Mouse (Mus musculus) heart, postnatal 36 days (tissue): ENCODE data around the gene Nfic. TPM values are rescaled to one million over a fixed set of nuclear protein-coding genes. Genes with fewer than 3 reads are reported as not detected.
A peak's percentile ranks its signal among the peaks of the same experiment; 100 is the strongest.

Experiments
- DNase-seq, 2 experiments: peaks; one replicate each; pipeline ENCODE4 v3.0.0; 2021 to 2022
- intact Hi-C: fragments of 180-260 bp; cut with DNase I; formaldehyde crosslinking; loops from one replicate; pipeline ENCODE4 v1.15.1; 2025
- total RNA-seq, 2 experiments: library from RNA; stranded (reverse); gene quantifications; 2 replicates each; pipeline ENCODE4 v1.2.3; 2021

Nfic gene
- total RNA-seq, 2 experiments from 2014 or later: 115 to 133 TPM

DNA sequence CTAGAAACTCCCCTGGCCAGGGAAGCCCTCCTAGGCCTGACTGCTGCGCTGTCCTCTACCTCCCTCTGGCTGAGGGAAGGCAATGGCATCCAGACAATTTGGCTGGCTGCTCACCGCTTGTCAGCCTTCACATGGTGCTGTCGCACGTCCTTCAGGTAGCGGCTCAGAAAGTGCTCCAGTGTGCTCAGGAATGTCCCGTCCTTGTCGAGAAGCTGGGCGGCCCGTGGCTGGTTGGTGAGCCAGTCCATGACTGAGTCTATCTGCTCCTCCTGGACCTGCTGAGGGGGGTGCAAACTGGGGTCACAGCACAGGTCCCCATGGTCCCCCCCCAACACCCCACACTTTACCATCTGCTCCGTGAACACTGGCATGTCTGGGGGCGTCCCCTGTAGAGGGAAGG, 32.6 kb upstream of the Nfic start:
- intact Hi-C loops: no loop called here
- no peak for DNase-seq

DNA sequence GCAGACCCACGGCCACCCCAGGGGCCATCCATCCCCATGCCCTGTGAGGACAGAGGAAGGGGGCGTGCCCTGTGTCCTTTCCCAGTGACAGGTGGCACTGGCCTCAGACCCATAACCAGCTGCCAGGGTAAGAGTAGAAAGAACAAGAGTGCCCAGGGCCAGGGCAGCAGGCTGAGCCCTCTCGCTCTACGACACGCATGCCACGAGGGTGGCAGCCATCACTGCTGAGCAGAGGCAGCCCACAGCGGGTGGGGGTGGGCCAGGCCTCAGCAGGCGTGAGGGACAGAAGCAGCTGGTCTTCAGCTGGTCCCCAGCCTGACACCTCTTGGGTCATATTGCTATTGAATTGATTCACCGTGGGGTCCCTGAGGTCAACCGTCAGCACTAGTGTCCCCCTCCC, 31.1 kb upstream of the Nfic start:
- intact Hi-C loops: no loop called here

DNA sequence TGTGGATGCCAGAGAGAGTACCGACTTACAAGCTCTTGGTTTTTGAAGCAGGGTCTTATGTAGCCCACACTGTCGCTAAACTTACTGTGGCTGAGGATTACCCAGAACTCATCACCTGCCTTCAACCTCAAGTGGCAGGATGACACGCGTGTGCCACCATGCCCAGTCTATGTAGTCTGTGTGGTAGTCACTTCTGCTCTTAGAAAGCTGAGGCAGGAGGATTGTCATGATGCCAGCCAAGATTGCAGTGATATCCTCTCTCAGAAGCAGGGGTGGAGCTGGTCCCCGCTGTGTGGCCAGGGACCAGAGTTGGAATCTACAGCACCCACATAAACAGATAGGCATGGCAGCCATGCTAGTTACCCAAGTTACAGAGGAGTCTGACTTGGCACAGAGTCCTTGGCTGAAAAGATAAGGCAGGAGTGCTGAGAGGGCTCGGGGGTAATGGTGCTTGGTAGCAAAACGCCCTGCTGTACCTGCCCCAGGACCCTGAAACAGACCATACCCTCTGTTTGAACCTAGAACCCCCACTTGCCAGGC, 30.1 kb upstream of the Nfic start:
- no peak for DNase-seq
- intact Hi-C loops: no loop called here

More for the DNA sequence above, 31.1 kb upstream of the Nfic start:
- DNase-seq: no peak

DNA sequence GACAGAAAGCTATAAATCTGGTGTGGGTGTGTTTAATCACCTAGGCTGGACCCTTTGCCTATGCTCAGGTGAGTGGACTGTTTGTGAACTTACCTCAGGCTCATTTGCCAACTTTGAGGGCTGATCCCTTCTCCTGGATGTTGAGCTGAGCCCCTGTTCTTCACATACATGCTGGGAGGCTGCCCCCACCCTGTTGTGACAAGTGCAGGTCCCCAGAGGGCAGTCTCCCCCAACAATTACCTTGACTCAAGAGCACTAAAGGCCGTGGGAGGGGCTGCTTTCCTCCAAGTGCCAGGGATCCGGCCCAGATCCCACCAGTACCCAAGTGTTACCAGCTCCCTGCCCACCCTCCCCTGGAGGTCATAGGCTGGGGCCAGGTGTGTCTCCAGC, 29.6 kb upstream of the Nfic start:
- intact Hi-C loops: no loop called here
- DNase-seq: no peak

DNA sequence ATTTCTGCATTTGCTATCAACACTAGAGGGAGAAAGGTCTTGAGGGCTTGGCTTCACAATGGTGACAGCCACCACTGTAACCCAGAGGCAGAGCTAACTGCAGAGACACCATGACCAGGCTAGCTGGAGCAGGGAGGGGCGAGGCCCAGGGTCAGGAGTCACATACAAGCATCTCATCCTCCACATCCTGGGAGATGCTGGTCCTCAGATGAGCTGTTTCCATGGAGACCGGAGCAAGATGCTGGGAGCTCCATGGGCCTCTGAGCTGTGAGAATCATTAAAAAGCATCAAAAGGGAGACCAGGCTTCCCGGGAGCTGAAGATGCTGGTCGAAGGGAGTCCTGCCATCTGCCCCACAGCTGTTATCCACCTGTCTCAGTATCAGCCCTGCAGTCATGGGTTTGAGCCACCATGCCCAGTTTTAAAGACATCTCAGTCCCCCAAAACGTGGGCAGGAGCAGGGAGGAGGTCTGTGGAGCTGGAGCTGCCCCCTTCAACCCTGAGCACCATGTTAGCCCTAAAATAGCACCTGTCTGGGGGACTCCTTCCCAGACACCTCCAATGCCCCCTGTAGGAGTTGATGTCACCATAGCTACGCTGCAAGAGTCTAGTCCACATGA, 29.1 kb upstream of the Nfic start:
- DNase-seq: no peak

DNA sequence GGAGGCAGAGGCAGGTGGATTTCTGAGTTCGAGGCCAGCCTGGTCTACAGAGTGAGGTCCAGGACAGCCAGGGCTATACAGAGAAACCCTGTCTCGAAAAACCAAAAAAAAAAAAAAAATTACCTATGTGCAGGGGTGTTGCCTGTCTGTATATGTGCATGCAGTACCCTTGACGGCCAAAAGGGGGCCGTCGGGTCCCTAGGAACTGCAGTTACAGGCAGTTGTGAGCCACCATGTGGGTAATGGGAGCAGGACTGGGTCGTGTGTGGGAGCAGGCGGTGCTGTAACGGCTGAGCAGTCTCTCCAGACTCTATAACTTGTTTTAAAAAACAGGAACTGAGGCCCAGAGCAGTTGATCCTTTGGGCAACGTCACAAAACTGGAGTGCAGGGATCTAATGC, 28.5 kb upstream of the Nfic start:
- DNase-seq: no peak
- intact Hi-C loops: no loop called here

More for the DNA sequence above, 29.1 kb upstream of the Nfic start:
- intact Hi-C loops: no loop called here

DNA sequence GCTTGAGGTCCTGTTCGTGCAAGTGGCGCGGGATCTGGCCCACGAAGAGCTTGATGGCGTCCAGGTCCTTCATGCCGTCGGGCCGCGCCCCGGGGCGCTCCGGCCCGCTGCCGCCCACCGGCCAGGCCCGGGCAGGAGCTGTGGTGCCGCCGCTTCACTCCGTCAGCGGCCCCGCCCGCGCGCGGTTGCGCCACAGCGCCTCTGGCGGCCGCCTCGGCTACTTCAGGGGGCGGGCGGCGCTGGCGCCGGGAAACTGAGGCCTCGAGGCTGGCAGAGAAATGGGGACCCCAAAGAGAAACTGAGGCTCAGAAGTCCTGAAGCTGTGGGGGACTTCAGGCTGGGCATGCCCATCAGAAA, 27.1 kb upstream of the Nfic start, which contains the start of gene Celf5:
Celf5 (minus strand) TSS at position 177 of the 357 bp plus-strand sequence.
- DNase-seq: peak; percentile 71 to 74

DNA sequence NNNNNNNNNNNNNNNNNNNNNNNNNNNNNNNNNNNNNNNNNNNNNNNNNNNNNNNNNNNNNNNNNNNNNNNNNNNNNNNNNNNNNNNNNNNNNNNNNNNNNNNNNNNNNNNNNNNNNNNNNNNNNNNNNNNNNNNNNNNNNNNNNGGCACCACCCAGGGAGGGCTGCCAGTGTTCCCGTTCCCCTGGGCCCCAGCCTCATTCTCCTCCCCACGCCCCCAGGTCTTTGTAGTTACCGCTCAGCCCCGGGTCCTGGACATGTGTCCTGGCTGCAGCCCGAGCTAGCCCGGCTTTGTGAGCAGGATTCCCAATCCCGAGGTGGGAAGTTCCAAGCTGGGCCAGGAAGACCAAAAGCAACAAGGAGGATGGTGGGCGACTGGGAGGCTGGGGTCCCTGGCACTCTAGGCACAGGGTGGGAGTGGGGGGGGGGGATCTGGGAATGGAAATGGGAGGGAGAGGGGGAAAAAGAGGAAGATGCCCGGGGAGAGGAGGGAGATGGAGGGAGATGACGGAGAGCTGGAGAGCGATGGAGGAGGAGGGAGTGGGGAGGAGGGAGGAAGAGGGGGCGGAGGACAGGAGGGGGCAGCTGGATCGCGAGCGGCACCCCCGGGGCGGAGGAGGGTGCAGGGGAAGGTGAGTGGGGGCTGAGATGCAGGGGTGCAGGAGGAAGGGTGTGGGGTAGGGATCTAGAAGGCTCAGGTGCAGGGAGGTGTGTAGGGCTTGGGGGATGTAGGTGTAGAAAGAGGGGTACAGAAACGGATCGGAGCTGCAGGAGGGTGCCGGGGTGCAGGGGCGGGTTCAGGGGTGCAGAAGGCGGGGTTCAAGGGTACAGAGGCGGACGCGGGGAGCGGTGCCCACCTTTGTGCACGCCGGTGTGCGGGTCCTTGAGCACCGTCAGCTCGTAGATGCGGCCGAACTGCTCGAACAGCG, 26.4 kb upstream of the Nfic start:
- no peak for DNase-seq
- intact Hi-C loops: no loop called here

More for the DNA sequence above, 27.1 kb upstream of the Nfic start, which contains the start of gene Celf5:
- intact Hi-C loops: no loop called here

DNA sequence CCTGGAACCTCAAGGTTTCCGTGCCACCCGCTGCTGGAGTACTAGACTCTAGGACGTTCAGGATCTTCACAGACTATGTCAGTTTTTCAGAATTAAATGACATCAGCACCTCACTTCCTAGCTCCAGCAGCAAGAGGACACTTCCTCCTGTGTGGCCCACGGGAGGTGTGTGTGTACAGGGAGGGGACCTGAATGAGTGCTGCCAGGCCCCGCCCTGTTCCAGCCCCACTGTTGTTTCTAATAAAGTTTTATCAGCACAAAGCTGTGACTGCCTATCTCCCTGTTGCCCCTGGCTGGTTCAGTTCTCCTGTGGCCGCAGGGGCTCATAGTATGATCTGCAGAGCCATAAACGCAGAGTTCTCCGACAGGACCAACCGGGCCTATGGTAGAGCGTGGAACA, 19.0 kb upstream of the Nfic start:
- intact Hi-C loops: no loop called here
- DNase-seq: no peak

DNA sequence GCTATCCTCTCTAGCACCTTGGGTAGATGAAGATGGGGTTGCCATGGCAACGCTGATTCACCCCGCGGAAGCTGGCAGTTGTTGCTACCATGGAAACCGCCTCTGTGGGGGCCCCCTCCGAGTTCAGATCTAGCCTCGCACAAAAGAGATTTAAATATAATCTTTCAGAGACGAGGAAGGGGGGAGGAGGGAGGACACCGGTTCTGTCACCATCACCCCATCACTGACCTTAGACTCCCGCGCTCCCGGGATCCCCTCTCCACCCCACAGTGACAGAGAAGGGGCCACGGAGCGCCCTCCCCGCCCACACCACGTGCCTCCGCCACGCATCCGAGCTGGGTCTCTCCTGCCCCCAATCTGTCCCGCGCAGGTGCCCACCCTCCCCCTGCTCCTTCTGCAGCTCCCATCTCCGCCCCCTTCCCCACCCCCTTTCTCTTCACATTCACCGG, 17.6 kb upstream of the Nfic start:
- intact Hi-C loops: no loop called here
- no peak for DNase-seq

DNA sequence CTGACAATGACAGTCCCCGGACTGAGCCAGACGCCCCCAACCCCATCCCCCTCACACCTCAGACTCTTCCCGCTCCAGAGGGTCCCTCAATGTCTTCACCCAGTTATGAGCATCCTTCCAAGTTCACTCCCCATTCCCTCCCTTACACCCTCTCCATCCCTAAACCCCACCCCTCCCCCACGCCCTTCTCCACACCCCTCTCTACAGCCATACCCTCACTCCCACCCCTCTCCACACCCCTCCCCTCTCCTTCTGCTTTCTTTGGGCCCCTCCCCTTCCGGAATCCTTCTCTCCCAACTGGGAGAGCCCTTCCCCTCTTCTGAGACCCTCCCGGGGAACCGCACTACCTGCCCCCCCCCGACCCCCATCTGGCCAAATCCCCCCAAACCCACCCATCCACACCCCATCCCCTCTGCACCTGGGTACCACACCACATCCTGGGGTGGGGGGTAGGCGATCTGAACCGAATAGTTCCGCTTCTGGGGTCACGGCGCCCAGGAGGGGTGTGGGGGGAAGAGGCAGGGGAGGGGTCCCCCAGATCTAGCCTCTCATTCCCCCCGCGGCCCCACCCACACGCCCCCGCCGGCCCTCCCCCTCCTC, 17.1 kb upstream of the Nfic start:
- no peak for DNase-seq
- intact Hi-C loops: no loop called here

DNA sequence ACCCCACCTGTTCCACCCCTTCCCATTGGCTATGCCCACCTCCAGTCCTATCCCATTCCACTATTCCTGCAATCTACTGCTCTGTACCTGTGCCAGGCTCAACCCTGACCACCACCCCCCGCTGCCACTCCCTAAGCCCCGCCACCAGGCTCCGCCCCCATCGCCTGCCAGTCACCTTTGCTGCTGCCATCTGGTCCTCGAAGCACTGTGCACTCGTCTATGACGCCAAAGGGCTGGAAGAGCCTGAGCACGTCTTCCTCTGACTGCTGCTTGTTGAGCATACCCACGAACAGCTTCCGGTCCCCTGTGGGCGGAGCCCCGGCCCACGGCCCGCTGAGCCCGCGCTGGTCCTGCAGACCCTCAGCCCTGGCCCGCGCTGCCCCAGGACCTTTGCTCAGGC, 15.0 kb upstream of the Nfic start:
- intact Hi-C loops: no loop called here
- no peak for DNase-seq

DNA sequence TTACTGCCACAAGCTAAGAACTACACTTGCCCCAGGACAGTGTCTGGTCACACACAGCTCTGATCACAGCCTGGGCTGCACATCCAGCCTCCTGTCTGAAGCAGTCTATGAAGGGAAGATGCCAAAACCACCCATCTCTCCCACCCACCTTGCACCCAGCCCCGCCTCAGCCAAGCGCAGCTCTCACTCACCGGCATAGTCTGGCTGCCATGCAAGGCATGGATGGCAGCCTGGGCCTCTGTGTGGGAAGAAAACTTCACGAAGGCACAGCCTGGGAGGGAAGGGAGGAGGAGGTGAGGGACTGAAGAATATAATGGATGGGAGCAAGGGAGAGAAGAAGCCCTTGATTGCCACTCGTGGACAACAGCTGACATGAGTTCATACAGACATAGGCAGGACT, 13.8 kb upstream of the Nfic start:
- no peak for DNase-seq
- intact Hi-C loops: no loop called here

DNA sequence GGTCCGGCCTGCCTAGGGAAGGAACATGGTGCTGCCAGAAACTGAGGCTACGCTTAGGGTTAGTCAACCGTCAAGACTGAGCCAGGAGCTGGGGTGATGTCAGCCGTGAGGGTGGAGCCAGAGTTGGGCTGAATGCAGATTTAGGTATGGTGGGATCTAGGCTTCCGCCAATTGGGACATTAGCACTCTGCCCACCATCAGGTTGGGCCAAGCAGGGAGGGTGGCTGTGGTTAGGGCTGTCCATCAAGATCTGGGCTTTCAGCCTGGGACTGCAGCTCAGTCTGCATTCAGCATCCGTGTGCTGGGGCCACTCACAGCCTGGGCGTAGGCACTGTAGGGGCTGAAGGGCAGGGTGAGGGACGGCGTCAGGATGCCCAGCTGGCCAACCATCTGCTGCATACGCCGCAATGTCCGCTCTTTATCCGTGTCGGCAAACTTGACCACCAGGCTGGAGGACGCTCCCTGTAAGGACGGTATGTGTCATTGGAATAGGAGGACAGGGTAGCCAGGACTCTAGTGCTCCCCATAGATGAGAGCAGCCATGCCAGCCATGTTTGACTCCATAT, 12.3 kb upstream of the Nfic start:
- no peak for DNase-seq

DNA sequence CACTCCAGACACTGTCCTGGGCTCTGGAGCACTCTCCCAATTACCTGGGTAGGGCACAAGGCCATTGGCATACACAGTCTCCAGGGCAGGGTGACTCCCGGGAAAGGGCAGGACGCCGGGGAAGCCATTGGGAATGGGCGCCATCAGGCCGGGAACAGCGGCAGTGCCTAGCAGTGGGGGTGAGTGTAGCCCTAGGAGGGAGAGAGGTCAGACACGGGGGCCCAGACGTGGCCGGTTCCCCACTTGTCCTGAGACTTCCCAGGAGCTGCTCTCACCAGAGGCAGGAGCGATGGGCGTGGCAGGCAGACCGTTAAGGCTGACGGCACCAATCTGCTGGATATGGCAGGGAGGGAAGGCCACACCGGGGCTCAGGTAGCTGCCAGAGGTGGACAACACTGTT, 11.4 kb upstream of the Nfic start:
- no peak for DNase-seq
- intact Hi-C loops: no loop called here

More for the DNA sequence above, 12.3 kb upstream of the Nfic start:
- intact Hi-C loops: no loop called here

DNA sequence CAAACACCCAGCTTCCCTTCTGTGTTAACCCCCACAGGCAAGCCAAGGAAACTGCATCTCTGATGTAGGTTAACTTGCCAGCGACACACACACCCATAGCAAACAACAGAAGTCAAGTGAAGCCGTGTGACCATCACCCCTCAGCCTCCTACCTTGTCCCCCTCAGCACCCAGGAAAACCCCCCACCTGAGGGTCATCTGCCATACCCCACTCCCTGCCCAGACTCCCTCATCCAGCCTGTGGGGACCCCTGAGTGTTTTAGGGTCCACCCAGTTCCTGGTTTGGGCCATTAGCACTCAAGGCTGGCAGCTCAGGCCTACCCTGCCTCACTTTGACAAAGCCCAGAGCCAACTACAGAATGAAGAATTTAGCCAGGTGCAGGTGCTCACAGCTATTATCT, 10.6 kb upstream of the Nfic start:
- intact Hi-C loops: no loop called here
- no peak for DNase-seq

DNA sequence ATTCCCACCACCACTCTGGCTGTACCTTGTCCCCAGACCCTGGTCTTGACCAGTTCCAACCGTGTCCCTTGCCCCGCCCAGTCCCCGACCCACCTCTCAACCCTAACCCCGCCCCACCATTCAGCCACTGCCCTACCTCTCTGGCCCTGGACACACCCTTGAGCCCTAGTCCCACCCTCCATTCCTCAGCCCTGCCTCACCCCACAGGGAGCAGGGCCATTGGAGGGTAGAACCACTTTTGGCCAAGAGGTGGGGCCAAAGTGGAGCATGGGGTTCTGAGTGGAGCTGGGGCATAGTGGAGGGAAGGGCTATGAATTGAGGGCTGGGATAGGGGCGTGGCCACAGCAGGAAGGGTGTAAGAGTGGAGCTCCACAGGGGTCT, 9.8 kb upstream of the Nfic start:
- intact Hi-C loops: no loop called here
- no peak for DNase-seq

DNA sequence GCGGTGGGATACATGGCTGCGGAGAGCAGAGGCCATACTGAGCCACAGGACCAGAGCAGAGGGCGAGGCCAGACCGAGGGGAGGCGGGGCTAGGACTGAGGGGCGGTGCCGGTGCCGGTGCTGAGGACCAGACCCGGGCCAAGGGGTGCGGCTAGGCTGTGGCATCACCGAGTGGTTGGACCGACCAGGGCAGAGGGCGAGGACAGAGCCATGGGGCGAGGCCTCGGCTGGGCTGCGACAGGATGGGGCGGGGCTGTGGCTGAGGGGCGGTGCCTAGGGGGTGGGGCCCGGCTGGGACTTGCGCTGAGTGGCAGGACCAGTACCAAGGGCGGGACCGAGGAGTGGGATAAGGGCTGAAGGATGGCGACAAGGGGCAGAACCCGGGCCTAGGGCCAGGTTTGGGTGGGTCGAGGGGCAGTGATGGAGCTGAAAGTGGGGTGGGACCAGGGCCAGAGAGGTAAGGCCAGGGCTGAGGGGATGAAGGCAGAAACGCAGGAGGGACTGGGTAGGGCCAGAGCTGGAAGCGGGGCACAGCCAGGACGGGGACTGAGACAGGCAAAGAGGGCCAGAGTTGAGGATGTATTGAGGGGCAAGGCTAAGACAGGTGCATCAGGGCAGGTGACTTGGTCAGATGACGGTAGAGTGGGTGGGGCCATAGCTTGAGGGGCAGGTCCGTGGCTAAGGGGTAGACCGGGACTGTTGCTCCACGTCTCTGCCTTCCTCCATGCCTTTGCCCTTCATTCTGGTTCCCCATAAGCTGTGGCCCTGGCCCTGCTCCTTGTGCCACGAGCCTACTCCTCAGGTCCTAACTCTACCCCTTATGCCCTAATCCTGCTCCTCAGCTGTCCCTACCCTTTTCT, 9.2 kb upstream of the Nfic start:
- intact Hi-C loops: no loop called here

DNA sequence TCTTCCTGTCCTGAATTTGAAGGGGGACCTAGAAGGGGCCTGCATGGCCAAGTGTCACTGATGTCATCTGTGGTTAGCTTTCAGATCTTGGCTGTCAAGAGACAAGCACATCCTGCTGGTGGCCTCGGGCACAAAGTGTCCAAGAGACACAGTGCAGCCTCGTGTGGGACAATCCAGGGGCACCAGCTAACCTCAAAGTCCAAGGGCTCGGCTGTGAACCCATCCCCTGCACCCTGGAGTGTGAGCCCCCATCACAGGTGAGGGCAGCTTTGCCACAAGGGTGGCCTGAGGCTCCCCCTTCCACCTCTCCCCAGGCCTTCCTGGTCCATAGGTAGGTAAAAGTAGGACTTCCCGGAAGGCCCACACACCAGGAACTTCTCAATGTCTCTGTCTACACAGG, 8.1 kb upstream of the Nfic start:
- intact Hi-C loops: no loop called here
- no peak for DNase-seq

More for the DNA sequence above, 9.2 kb upstream of the Nfic start:
- no peak for DNase-seq

DNA sequence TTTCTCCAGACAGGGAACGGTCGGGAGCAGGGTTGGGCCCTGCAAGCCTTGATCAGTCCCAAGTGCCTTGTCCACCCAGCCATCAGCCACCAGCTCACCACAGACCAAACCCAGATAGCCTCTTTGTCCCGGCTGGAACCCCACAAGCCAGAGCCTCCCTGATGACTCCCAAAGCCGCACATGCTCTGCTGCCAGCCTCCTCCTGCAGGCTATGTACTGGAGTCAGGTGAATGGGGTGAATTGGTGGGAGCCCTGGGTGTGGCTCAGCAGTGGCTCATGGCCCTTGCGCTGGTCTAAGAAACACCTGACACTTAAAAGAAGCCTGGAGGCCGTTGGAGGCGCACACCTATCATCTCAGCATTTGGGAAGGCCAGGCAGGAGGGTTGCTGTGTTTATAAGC, 7.5 kb upstream of the Nfic start:
- intact Hi-C loops: no loop called here
- DNase-seq: no peak
